Mouse (Mus musculus) bone marrow macrophage, adult 2 months (primary cell): Measurements from ENCODE around the gene Pde8a.

Experiments used
- CTCF ChIP-seq: IDR thresholded peaks from 2 replicates; pipeline ENCODE4 v1.5.1; 2012; ENCODE audit warnings: low read depth, mild to moderate bottlenecking, low read length, moderate library complexity
- POLR2A ChIP-seq: IDR thresholded peaks from 2 replicates; pipeline ENCODE4 v1.6.1; 2012; ENCODE audit warnings: mild to moderate bottlenecking, low read depth, low read length, borderline replicate concordance

- TF ChIP-seq CTCF (no peak), POLR2A (no peak)
These were observed 124.6 kb downstream of the Pde8a start for GRCm38 (mm10) chr7:81337785-81338521.
